Mouse (Mus musculus) embryonic facial prominence, embryonic 10.5 days (tissue): ENCODE data around the gene Fam81b. TPM values are rescaled to one million over a fixed set of nuclear protein-coding genes. Genes with fewer than 3 reads are reported as not detected.
"Not testable (repeated sequence)": the region's sequence is repeated elsewhere in the genome, so short reads cannot be mapped to it uniquely, and the experiment has no call there.

Source experiments
- DNase-seq: peaks from one replicate; pipeline ENCODE4 v3.0.0-alpha.2; 2017; ENCODE audit warnings: low spot score
- H3K27ac ChIP-seq: fragments of 300-500 bp; sonication (generic); replicated peaks from 2 replicates; pipeline ENCODE4 v1.5.1; 2016; ENCODE audit warnings: mild to moderate bottlenecking
- H3K27me3 ChIP-seq: fragments of 300-500 bp; sonication (generic); replicated peaks from 2 replicates; pipeline ENCODE4 v1.6.1; 2016; ENCODE audit warnings: low read depth, mild to moderate bottlenecking; ENCODE audit not compliant: poor library complexity, severe bottlenecking
- H3K36me3 ChIP-seq: fragments of 300-500 bp; sonication (generic); replicated peaks from 2 replicates; pipeline ENCODE4 v1.6.1; 2016; ENCODE audit warnings: mild to moderate bottlenecking, moderate library complexity
- H3K4me1 ChIP-seq: fragments of 300-500 bp; sonication (generic); 2 replicates; pipeline ENCODE4 v1.6.1; 2016
- H3K4me3 ChIP-seq: fragments of 300-500 bp; sonication (generic); 2 replicates; pipeline ENCODE4 v1.5.1; 2016; ENCODE audit warnings: mild to moderate bottlenecking, moderate library complexity
- H3K9me3 ChIP-seq: fragments of 300-500 bp; sonication (generic); 2 replicates; pipeline ENCODE4 v1.6.1; 2016; ENCODE audit warnings: mild to moderate bottlenecking
- WGBS: fragments of 180-500 bp; shearing (Covaris S2); methylation state at CpG from one replicate; pipeline ENCODE4 v1.1.7; 2016; 5-methylcytosine and 5-hydroxymethylcytosine counted together
- polyA plus RNA-seq: library from polyadenylated mRNA; unstranded; fragments of >200 nt; fragmentation: Nextera tagmentation; extraction: Ambion mirVana; gene quantifications from 2 replicates; pipeline ENCODE4 v1.2.1, GENCODE M21; 2016

Fam81b gene
- not detected in 2 replicates for polyA plus RNA-seq

DNA sequence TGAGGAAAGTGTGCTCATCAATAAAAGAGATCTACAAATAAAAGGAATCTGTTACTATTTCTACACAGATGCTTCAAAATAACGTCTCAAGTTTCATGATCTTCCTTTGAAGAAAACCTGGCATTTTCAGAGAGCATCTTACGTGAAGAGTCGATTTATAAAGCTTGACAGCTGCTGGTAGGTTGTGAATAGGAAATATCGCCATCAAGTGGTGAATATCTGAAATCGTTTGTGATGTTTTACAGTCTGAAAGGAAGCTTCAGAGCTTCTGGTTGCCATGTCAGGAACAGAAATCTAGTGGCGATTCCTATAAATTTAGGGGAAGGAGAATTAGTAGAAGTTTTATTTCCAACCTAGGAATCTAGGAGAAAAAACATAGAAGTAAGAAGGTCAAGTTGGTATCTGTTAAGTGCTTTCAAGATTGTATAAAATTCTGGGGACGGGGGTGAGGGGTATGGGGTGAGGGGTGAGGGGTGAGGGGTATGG is at the start of gene Fam81b:
Gene Fam81b (minus strand): TSS at position 436 of the 486 bp plus-strand sequence.
- Histone ChIP-seq H3K27ac (no peak within 1 kb of the TSS), H3K27me3 (no peaks in the 10 kb centered on the region), H3K9me3 (no peaks in the 10 kb centered on the region), H3K36me3 (no peaks in the 10 kb centered on the region), H3K4me3 (no peak within 1 kb of the TSS), H3K4me1 (no peaks in the 10 kb centered on the region)
- 44% methylated on average over 7 of the region's 7 CpGs for WGBS
- DNase-seq = no peak

DNA sequence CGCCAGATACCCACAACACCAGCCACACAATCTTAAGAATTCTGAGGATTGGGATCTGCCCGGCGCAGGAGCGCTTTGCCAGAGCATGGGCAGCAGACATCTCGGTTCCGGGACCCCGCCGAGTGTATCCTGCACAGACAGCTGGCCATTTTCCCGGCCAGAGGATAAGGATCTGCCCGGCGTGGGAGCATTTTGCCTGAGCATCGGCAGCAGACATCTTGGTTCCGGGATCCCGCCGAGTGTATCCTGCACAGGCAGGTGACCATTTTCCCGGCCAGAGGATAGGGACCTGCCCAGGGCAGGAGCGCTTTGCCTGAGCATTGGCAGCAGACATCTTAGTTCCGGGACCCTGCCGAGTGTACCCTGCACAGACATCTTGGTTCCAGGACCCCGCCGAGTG is 41.1 kb upstream of the Fam81b start:
- H3K4me1 ChIP-seq, H3K4me3 ChIP-seq, H3K36me3 ChIP-seq, H3K27me3 ChIP-seq, H3K9me3 ChIP-seq, DNase-seq, H3K27ac ChIP-seq: not testable (repeated sequence)
- WGBS = 78% methylated on average over 21 of the region's 21 CpGs

DNA sequence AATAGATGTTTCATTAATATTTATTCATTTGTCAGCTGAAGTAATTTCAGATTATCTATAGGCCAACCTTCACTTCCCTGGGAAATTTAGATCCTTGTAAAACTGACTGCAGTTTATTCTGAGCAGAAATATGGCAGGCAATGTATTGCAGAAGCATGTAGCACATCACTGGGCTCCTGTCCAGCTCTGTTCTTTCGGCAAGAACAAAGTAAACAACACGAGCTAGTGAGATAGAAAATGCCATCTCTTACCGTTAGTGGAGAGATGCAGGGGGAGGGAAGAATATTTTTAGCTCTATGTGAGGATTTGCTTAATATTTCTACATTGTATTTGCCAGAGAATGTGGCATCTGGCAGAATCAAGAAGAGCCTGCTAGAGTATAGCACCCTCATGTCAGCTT is 13.8 kb upstream of the Fam81b start:
- Histone ChIP-seq H3K9me3 (no peaks in the 10 kb centered on the region), H3K4me3 (no peak overlapping the region), H3K36me3 (no peaks in the 10 kb centered on the region), H3K27ac (no peak overlapping the region), H3K4me1 (no peaks in the 10 kb centered on the region), H3K27me3 (no peaks in the 10 kb centered on the region)
- WGBS = 84% methylated on average over 3 of the region's 3 CpGs
- no peak for DNase-seq

DNA sequence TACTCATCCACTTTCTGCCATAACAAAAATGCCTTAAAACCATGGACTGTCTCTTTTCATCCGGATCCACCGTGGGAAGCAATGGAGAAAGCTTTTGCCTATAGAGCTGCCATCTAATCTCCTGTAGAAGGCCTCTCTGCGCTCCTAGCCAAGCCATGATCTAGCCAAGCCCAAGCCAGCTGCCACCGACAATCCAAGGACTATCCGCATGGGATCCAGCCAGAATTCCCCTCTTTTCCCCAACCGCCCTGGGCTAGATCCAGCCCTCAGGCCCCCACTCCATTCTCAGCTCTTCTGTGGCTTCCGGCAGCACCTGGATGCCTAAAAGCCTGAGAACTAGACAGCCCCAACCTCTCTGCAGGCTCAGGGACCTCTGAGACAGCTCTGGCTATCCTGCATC is 6.7 kb upstream of the Fam81b start:
- no peaks in the 10 kb centered on the region for H3K4me1 ChIP-seq
- H3K27me3 ChIP-seq = no peaks in the 10 kb centered on the region
- WGBS = 91% methylated on average over 7 of the region's 7 CpGs
- H3K27ac ChIP-seq = no peak overlapping the region
- no peaks in the 10 kb centered on the region for H3K36me3 ChIP-seq
- DNase-seq = no peak
- no peak overlapping the region for H3K4me3 ChIP-seq
- H3K9me3 ChIP-seq = no peaks in the 10 kb centered on the region

DNA sequence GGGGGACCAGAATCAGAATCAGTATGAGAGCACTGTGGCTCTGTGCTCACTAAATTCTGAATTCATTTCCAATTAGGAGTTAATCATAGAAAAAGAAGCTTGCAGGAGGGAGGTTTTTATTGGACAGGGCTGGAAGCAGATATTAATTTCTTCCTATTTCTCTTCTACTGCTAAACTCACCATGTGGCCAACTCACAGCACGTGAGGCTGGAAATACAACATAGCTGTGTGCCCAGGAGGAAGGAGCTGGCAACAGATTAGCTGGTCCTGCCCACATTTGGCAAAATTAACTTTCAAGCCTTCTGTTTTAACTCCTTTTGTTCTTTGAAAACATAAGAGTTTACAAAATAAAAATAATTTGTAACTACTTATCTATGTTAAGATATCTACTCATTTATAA is 3.9 kb upstream of the Fam81b start:
- H3K9me3 ChIP-seq = no peaks in the 10 kb centered on the region
- H3K4me1 ChIP-seq = no peaks in the 10 kb centered on the region
- no peaks in the 10 kb centered on the region for H3K36me3 ChIP-seq
- H3K27ac ChIP-seq = no peak overlapping the region
- no peak for DNase-seq
- 67% methylated on average over 1 of the region's 1 CpGs for WGBS
- H3K27me3 ChIP-seq = no peaks in the 10 kb centered on the region
- H3K4me3 ChIP-seq = no peak overlapping the region

DNA sequence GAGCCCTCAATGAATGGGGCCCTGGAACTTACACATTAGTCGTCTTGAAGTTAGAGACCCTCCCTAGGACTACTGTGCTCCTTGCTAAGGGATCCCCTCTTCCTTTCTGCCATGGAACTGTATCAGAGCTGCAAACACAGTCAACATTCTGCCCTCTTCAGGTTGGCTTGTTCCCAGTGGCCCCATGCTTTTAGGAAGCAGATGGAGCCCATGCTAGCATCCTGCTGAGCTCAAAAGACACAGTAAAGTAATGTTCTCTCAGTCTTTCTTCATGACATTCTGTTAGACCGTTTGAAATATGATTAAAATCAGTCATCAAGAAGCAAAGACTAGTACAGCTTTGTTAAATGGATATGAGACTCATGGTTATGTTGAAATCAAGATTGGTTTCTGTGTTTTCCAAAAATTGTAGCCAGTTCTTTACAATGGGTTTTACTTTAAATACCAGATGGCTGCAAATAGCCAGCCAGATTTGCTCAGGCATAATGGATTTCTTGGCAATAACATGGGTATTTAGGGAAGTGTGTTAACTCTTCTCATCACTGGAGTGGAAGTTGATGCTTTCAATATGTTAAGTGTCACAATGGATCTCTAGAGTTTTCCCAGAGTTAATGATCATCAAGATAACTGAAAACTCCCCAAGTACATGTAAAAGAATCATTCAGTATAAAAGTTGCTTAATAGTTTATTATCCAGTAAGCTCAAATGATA is 938 bp upstream of the Fam81b start:
- WGBS = 62% methylated on average over 2 of the region's 2 CpGs
- H3K4me3 ChIP-seq = no peak overlapping the region
- no peak for DNase-seq
- H3K27ac ChIP-seq = no peak overlapping the region
- H3K4me1 ChIP-seq = no peaks in the 10 kb centered on the region
- H3K36me3 ChIP-seq = no peaks in the 10 kb centered on the region
- no peaks in the 10 kb centered on the region for H3K27me3 ChIP-seq
- no peaks in the 10 kb centered on the region for H3K9me3 ChIP-seq

DNA sequence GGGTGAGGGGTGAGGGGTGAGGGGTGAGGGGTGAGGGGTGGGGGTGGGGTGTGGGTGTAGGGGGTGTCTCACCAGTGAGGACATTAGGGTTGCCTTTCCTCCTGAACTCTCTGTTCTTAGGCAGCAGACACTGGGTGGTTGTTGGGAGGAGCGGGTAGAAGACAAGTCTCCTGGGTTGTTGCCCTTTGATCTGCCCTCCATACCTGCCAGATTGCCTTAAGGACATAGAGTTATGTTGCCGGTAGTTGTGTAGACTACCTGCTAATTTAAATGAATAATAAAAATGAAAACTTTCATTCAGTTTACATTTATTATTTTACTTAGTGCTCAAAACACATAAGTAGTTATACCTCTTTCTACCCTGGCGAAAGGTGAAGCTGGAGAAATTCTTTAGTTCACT is 369 bp upstream of the Fam81b start:
- Histone ChIP-seq H3K4me1 (no peaks in the 10 kb centered on the region), H3K4me3 (no peak overlapping the region), H3K27me3 (no peaks in the 10 kb centered on the region), H3K27ac (no peak overlapping the region), H3K9me3 (no peaks in the 10 kb centered on the region), H3K36me3 (no peaks in the 10 kb centered on the region)
- 92% methylated on average over 3 of the region's 3 CpGs for WGBS
- no peak for DNase-seq

DNA sequence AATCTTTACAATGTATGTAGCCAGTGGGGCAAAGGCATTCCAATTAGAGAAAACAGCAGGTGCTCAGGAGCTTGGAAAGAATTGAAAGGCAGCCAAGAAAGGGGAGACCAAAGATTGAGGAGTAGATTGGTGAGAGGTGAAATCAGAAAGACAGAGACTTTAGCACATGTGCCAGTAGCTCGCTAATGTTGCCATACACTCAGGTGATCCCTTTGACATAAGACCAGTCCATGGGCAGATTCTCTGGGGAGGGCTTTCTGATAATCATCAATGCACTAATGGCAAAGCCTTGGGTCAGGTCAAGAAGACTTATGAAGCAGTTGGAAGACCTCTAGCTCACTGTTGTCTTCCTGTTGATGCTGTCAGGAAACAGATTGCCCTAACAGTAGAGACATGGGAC is 671 bp downstream of the Fam81b start:
- DNase-seq = no peak
- WGBS = 74% methylated on average over 1 of the region's 1 CpGs

DNA sequence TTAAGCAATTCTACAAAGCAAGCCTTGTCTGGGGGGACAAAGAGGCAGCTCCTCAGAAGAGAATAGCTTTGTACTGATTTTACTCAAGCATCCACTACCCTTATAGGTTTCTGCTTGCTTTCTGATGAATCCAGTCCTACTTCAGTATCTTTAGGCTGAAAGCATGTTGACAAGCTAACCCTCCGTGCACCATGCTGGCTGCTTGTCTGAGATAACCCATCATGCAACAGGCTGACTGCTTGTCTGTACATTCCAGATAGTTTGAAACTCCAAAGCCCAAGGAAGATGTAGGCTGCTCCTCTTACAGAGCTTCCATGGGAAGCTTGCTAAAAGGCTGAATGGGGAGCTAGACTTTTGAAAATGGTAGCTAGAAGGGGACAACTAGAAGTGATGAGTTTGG is 1.7 kb downstream of the Fam81b start:
- WGBS = 88% methylated on average over 1 of the region's 1 CpGs
- no peaks in the 10 kb centered on the region for H3K27me3 ChIP-seq
- H3K4me3 ChIP-seq = no peak overlapping the region
- no peak for DNase-seq
- no peak overlapping the region for H3K27ac ChIP-seq
- H3K9me3 ChIP-seq = no peaks in the 10 kb centered on the region
- no peaks in the 10 kb centered on the region for H3K36me3 ChIP-seq
- no peaks in the 10 kb centered on the region for H3K4me1 ChIP-seq

More for the DNA sequence above, 671 bp downstream of the Fam81b start:
- Histone ChIP-seq H3K36me3 (no peaks in the 10 kb centered on the region), H3K27me3 (no peaks in the 10 kb centered on the region), H3K9me3 (no peaks in the 10 kb centered on the region), H3K4me3 (no peak overlapping the region), H3K4me1 (no peaks in the 10 kb centered on the region), H3K27ac (no peak overlapping the region)

DNA sequence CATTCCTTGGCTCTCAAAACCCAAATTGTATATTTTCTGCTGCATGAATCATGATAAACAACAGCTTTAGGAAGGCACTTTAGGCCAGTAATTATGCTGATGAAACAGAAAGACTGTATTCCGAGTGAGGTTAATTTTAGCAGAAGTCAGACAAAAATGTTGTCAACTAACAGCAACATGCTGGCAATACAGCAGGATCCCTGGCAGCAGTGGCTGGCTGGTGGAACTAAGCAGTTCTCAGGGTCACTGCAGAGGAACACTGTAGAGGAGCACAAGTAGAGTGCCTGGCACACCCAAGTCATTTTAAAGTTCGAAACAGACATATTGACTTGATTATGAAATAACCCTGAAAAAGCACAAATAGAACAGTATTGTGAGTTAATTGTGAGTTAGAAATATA is 2.8 kb downstream of the Fam81b start:
- H3K36me3 ChIP-seq = no peaks in the 10 kb centered on the region
- no peaks in the 10 kb centered on the region for H3K4me1 ChIP-seq
- no peaks in the 10 kb centered on the region for H3K9me3 ChIP-seq
- WGBS = 90% methylated on average over 2 of the region's 2 CpGs
- DNase-seq = no peak
- H3K4me3 ChIP-seq = no peak overlapping the region
- no peak overlapping the region for H3K27ac ChIP-seq
- no peaks in the 10 kb centered on the region for H3K27me3 ChIP-seq

DNA sequence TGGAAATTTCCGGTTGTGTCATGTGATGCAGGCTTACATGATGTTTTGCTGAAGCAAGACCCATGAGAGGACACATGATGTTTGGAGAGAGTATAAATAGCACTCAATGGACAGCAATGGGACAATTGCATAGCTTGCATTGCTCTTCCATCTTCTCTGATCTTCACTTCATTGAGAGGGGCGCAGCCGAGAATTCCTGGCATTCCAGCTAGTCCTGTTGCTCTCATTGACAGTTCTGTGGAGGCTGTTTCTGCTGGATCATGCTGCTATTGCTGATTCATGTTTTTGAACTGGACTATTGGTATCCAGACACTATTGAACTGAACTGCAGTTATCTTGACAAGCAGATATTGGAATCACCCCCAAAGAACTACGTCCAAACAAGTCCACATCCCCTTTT is 12.8 kb downstream of the Fam81b start:
- Histone ChIP-seq H3K9me3 (no peaks in the 10 kb centered on the region), H3K4me3 (no peak overlapping the region), H3K27me3 (no peaks in the 10 kb centered on the region), H3K4me1 (no peaks in the 10 kb centered on the region), H3K36me3 (no peaks in the 10 kb centered on the region), H3K27ac (no peak overlapping the region)
- 70% methylated on average over 4 of the region's 4 CpGs for WGBS
- DNase-seq = no peak

DNA sequence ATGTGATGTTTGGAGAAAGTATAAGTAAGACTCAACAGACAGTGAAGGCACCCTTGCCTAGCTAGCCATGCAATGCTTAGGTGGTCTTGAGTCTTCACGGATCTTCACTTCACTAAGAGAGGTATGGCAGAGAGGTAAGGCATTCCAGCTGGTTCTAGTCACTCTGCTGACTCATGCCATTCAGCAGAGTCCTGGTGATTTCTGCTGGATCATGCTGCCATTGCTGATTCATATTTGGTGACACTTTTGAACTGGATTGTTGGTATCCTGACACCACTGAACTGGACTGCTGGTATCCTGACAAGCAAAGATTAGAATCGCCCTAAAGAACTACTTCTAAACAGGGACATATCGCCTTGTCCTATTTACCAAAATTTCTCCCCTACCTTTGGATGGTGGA is 20.3 kb downstream of the Fam81b start:
- Histone ChIP-seq H3K36me3 (no peaks in the 10 kb centered on the region), H3K4me3 (no peak overlapping the region), H3K27me3 (no peaks in the 10 kb centered on the region), H3K27ac (no peak overlapping the region), H3K4me1 (no peaks in the 10 kb centered on the region), H3K9me3 (no peaks in the 10 kb centered on the region)
- no peak for DNase-seq
- WGBS = 90% methylated on average over 3 of the region's 3 CpGs

DNA sequence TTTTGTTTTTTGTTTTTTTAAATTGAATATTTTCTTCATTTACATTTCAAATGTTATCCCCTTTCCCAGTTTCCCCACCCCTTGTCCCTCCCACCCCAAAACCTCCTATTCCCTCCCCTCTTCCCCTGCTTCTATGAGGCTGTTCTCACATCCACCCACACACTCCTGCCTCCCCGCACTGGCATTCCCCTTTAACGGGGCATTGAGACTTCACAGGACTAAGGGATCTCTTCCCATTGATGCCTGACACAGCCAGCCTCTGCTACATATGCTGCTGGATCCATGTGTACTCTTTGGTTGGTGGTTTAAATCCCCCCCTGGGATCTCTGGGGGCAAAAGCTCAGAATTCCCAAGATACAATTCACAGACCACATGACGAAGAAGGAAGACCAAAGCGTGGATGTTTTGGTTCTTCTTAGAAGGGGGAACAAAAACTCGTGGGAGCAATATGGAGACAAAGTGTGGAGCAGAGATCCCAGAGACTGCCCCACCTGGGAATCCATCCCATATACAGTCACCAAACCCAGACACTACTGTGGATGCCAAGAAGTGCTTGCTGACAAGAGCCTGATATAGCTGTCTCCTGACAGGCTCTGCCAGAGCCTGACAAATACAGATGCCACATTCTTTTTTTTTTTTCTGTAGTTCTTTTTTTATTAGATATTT is 40.4 kb downstream of the Fam81b start:
- DNase-seq = no peak
- Histone ChIP-seq H3K4me1 (no peaks in the 10 kb centered on the region), H3K27me3 (no peaks in the 10 kb centered on the region), H3K4me3 (no peak overlapping the region), H3K36me3 (no peaks in the 10 kb centered on the region), H3K27ac (no peak overlapping the region), H3K9me3 (no peaks in the 10 kb centered on the region)
- WGBS = 73% methylated on average over 5 of the region's 5 CpGs
